Mouse (Mus musculus): ENCODE measurements at regions not wholly inside any gene's neighbourhood (a gene's known extent, or its start where the extent isn't known, plus 50 kb on each side); places are given as distances from the start of the nearest gene placed in this dataset.
A peak's percentile ranks its signal among the peaks of the same experiment; 100 is the strongest.

DNA sequence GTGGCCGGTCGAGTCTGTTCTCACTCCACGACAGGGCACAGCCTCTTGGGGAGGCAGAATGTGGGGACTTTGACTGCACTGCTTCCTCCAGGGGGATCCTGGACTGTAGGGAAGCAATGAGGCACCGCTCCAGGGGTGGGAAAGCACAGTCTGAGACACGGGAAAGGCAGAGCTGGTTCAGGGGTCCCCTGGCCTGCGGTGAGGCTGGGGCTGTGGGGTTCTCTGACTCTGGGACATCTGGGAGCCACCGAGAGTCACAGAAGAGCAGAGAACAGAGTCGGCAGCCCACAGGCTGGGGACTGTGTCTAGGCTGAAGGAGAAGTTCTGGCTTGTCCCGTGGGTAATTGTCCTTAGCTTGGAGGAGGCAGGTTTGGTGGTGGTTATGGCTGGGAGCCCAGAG is 131.9 kb upstream of the Car8 start:
- no peak for ATAC-seq (replicated peaks)
- Histone ChIP-seq H3K9me3 (no peaks in the 10 kb centered on the region), H3K9ac (replicated peaks) (no peak overlapping the region), H3K4me3 (no peak overlapping the region), H3K4me2 (replicated peaks) (no peak overlapping the region), H3K27ac (replicated peaks) (no peak overlapping the region), H3K4me1 (0 out of 2 replicates have a peak, but pooled peaks cover 2% of the 10 kb centered on the region), H3K36me3 (no peaks in the 10 kb centered on the region), H3K27me3 (no peaks in the 10 kb centered on the region)
- 74% methylated on average over 9 of the region's 9 CpGs for whole genome bisulfite sequencing

DNA sequence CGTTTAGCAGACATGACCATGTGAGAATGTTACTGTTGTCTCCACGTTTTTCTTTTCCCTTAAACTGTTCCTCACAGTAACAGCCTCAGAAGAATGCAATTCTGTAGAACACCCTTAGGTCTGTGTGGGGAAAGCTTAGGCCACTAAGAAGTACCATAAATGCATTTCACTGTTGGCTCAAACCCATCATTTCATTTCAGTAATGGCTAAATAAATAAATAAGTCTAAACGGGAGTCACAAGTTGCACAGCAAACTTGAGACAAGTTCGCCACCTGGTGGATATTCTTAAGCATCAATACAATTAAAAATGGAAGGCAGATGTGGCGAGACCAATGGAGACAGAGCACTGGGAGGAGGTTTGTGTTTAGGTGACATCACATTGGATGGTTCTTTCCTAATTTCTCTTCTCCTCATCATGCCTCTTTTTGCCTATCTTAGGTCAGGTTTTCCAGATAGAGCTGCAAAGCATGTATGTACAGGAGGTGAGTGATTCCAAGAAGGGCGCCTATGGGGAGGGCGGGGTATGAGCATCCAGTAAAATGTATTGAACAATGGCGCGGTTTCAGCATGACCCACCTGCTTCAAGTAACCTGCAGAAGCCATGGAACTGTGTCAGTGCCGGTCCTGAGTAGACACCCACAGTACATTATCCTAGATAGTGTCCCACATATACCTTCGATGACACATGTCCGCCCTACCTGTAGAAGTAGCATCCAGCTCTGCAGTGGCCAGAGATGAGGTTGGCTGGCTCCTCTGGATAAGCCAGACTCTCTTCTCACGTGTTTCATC is 128.8 kb upstream of the Car8 start:
- peak; percentile 56 for ATAC-seq (replicated peaks)
- no peak overlapping the region for H3K4me3 ChIP-seq
- no peaks in the 10 kb centered on the region for H3K9me3 ChIP-seq
- no peaks in the 10 kb centered on the region for H3K27me3 ChIP-seq
- H3K27ac ChIP-seq (replicated peaks): no peak overlapping the region
- no peak overlapping the region for H3K9ac ChIP-seq (replicated peaks)
- WGBS: 64% methylated on average over 13 of the region's 13 CpGs
- no peak overlapping the region for H3K4me2 ChIP-seq (replicated peaks)
- 0 out of 2 replicates have a peak, but pooled peaks cover 2% of the 10 kb centered on the region for H3K4me1 ChIP-seq
- no peaks in the 10 kb centered on the region for H3K36me3 ChIP-seq

DNA sequence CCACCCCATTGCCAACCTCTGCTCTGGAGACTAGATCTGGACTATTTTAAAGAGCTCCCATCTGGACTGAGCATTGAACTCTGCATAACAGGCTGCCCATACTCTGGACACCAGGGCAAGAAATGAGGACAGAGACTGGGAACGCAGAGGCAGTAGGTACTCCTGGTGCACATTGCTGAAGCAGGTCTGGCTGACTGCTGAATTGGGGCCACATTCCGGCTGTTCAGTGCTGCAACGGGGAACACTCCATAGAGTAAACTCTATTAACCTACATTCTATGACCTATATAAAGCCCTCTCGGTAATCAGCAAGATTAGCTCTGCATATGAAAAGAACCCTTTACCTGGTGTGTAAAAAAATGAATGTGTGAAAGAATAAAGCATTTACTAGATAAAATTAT is 128.1 kb upstream of the Car8 start:
- no peak overlapping the region for H3K4me3 ChIP-seq
- ATAC-seq (replicated peaks): 0 out of 2 replicates have a peak, but pooled peaks have one; percentile 18
- no peak overlapping the region for H3K27ac ChIP-seq (replicated peaks)
- no peaks in the 10 kb centered on the region for H3K27me3 ChIP-seq
- H3K4me1 ChIP-seq: 0 out of 2 replicates have a peak, but pooled peaks cover 2% of the 10 kb centered on the region
- H3K4me2 ChIP-seq (replicated peaks): no peak overlapping the region
- 56% methylated on average over 4 of the region's 4 CpGs for WGBS
- no peaks in the 10 kb centered on the region for H3K36me3 ChIP-seq
- no peak overlapping the region for H3K9ac ChIP-seq (replicated peaks)
- no peaks in the 10 kb centered on the region for H3K9me3 ChIP-seq

DNA sequence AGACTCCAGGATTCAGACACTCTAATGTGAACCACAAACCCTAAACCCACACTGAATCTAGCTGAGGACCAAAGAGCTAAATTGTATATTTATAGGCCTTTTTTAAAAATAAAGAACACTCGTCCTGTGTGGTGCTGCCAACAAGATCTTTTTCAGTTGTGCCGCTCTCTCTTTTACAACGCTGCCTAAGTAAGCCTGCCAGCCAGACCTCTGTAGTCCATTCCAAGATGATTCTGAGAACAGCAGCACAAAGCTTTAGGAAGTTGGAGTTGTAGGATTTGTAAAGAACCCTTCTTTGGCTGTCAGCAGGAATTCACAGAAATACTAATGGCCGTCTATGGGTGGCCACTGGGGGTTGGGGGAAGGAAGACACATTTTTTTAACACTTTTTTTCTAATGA is 123.6 kb upstream of the Car8 start:
- ATAC-seq (replicated peaks): 0 out of 2 replicates have a peak, but pooled peaks have one; percentile 38
- H3K9ac ChIP-seq (replicated peaks): no peak overlapping the region
- no peaks in the 10 kb centered on the region for H3K27me3 ChIP-seq
- H3K27ac ChIP-seq (replicated peaks): no peak overlapping the region
- 34% methylated on average over 4 of the region's 4 CpGs for WGBS
- 0 out of 2 replicates have a peak, but pooled peaks cover 1% of the 10 kb centered on the region for H3K4me1 ChIP-seq
- H3K4me3 ChIP-seq: no peak overlapping the region
- no peak overlapping the region for H3K4me2 ChIP-seq (replicated peaks)
- H3K9me3 ChIP-seq: no peaks in the 10 kb centered on the region
- no peaks in the 10 kb centered on the region for H3K36me3 ChIP-seq

DNA sequence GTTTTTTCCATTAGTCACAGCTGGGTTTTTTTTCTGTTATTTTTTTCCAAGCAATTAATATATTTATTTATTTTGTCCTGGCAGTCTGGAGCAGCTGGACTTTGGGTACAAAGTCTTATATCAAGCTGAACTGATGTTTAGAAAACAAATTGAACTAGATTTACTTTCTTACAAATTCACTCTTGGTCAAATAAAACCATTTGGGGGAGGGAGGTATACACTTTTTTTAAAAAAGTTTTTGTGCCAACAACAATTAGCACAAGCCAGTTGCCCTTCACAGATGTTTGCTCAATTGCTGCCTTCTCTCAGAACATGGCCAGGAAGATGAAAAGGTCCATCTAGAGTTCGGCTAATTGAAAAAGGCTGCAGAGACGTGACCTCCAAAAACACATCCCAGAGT is 123.1 kb upstream of the Car8 start:
- Histone ChIP-seq H3K36me3 (no peaks in the 10 kb centered on the region), H3K4me2 (replicated peaks) (no peak overlapping the region), H3K4me1 (no peaks in the 10 kb centered on the region), H3K9ac (replicated peaks) (no peak overlapping the region), H3K27me3 (no peaks in the 10 kb centered on the region), H3K27ac (replicated peaks) (no peak overlapping the region), H3K9me3 (no peaks in the 10 kb centered on the region), H3K4me3 (no peak overlapping the region)
- WGBS: 34% methylated on average over 2 of the region's 2 CpGs
- ATAC-seq (replicated peaks): no peak

DNA sequence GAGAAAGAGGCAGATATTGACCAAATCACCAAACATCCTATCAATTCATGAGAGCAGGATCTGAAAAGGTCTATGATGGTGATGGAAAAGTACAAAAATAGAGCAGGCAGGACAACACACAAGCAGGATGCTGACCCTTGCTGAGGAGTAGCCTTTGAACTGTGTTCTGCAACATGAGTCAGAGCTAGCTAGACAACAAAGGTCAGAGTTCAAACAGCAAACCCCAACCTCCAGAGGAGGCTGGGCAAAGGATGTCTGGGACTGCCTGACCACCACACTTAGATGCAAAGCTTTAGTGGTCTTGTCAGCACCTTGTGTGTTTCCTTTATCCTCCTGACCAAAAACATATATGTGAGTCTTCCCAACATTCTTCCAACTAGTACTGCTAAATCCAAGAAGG is 122.5 kb upstream of the Car8 start:
- Histone ChIP-seq H3K36me3 (no peaks in the 10 kb centered on the region), H3K4me3 (no peak overlapping the region), H3K4me1 (no peaks in the 10 kb centered on the region), H3K4me2 (replicated peaks) (no peak overlapping the region), H3K9me3 (no peaks in the 10 kb centered on the region), H3K27me3 (no peaks in the 10 kb centered on the region), H3K27ac (replicated peaks) (no peak overlapping the region), H3K9ac (replicated peaks) (no peak overlapping the region)
- no peak for ATAC-seq (replicated peaks)

DNA sequence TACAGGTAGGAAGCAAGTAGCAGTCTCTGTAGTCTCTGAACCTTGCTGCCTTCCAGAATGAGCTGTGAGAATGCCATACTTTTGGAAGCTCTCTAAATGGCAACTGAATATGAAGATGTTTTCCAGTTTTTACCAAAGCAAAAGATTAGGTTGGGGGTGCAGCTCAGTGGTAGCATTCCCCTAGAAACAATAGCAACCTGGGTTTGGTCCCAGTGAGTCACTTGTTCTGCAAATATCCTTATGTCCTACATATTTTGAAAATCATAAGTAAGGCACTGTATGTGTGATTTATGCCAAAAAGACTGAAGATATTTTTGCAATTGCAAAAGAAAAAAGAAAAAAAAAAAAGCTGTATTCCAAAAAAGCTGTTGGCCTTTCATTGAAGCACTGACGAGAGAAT is 118.6 kb upstream of the Car8 start:
- H3K36me3 ChIP-seq: no peaks in the 10 kb centered on the region
- no peak for ATAC-seq (replicated peaks)
- H3K9me3 ChIP-seq: no peaks in the 10 kb centered on the region
- no peak overlapping the region for H3K27ac ChIP-seq (replicated peaks)
- no peak overlapping the region for H3K9ac ChIP-seq (replicated peaks)
- 82% methylated on average over 1 of the region's 1 CpGs for WGBS
- no peaks in the 10 kb centered on the region for H3K27me3 ChIP-seq
- no peaks in the 10 kb centered on the region for H3K4me1 ChIP-seq
- no peak overlapping the region for H3K4me2 ChIP-seq (replicated peaks)
- no peak overlapping the region for H3K4me3 ChIP-seq

DNA sequence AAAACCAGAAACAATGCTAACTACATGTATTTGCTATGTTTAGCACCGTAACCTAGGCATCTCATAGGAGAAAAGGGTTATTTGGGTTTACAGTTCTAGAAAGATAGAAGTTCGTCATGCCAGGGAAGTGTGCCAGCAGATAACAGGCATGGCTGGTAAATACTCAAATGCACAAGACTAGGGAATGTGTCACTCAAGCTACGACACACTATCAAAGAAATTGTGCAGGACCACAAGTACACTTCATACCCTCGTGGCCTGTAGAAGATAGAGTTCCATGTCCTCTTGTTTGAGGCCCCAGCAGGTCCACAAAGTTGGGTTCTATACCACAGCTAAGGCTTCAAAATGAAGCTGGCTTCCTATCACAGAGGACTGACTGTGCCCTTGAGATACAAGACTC is 103.1 kb upstream of the Car8 start:
- Histone ChIP-seq H3K9me3 (no peaks in the 10 kb centered on the region), H3K4me1 (no peaks in the 10 kb centered on the region), H3K27ac (replicated peaks) (no peak overlapping the region), H3K36me3 (no peaks in the 10 kb centered on the region), H3K9ac (replicated peaks) (no peak overlapping the region), H3K4me2 (replicated peaks) (no peak overlapping the region), H3K4me3 (no peak overlapping the region), H3K27me3 (no peaks in the 10 kb centered on the region)
- ATAC-seq (replicated peaks): no peak
- 87% methylated on average over 4 of the region's 4 CpGs for WGBS

DNA sequence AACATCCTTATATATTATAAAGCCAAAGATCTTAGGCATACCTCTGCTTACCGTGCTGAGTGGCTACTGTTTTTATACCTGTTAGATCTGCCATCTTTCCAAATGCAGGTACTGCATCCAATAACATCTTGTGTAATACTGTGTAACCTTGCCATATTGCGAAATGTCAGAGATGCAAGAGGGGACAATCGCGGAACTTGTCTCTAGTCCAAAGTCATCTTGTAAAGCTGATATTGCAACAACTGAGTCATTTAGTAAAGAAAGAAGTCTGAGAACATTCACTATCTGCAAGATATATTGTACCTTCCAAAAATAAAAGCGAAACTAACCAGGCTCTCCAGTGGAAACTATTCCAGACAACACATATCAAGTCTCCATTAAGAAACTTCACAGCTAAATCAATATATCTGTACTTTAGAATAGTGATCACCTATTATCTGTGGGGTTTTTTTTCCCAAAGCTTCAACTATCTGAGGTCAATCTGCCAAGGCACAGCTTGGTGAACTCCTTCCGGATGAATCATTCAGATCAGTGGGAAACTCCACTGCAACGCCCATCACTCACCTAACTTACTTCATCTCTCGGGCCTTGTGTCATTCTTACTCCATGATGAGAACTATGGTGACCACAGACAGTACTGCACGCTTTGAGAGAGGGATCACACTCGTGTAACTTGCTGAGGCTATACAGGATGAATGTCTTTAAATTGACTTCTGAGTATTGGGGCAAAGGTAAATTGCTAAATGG is 70.6 kb upstream of the Car8 start:
- H3K9me3 ChIP-seq: no peaks in the 10 kb centered on the region
- no peak for ATAC-seq (replicated peaks)
- H3K4me2 ChIP-seq (replicated peaks): no peak overlapping the region
- H3K36me3 ChIP-seq: no peaks in the 10 kb centered on the region
- no peaks in the 10 kb centered on the region for H3K27me3 ChIP-seq
- 93% methylated on average over 10 of the region's 10 CpGs for WGBS
- H3K27ac ChIP-seq (replicated peaks): no peak overlapping the region
- H3K9ac ChIP-seq (replicated peaks): no peak overlapping the region
- no peaks in the 10 kb centered on the region for H3K4me1 ChIP-seq
- H3K4me3 ChIP-seq: no peak overlapping the region

DNA sequence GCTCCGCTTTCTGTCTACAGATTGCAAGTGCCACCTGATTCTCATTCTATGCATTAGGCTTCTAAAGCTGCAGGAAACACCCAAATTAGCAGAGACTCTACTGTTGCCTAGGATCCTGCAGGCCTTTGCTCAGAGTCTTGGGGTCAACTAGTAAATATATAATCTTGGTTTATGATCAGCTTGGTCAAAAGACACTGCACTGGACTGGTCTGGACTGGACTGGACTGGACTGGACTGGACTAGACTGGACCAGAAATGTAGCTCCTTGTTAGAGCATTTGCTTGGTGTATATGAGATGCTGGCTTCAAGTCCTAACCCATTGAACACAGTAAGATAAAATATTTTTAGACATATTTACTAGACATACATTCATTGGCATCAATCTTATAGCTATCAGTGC is 53.7 kb upstream of the Car8 start:
- no peak overlapping the region for H3K4me2 ChIP-seq (replicated peaks)
- no peaks in the 10 kb centered on the region for H3K27me3 ChIP-seq
- no peak for ATAC-seq (replicated peaks)
- no peaks in the 10 kb centered on the region for H3K4me1 ChIP-seq
- H3K9ac ChIP-seq (replicated peaks): no peak overlapping the region
- no peaks in the 10 kb centered on the region for H3K9me3 ChIP-seq
- 85% methylated on average over 1 of the region's 1 CpGs for WGBS
- H3K36me3 ChIP-seq: no peaks in the 10 kb centered on the region
- H3K4me3 ChIP-seq: no peak overlapping the region
- H3K27ac ChIP-seq (replicated peaks): no peak overlapping the region

DNA sequence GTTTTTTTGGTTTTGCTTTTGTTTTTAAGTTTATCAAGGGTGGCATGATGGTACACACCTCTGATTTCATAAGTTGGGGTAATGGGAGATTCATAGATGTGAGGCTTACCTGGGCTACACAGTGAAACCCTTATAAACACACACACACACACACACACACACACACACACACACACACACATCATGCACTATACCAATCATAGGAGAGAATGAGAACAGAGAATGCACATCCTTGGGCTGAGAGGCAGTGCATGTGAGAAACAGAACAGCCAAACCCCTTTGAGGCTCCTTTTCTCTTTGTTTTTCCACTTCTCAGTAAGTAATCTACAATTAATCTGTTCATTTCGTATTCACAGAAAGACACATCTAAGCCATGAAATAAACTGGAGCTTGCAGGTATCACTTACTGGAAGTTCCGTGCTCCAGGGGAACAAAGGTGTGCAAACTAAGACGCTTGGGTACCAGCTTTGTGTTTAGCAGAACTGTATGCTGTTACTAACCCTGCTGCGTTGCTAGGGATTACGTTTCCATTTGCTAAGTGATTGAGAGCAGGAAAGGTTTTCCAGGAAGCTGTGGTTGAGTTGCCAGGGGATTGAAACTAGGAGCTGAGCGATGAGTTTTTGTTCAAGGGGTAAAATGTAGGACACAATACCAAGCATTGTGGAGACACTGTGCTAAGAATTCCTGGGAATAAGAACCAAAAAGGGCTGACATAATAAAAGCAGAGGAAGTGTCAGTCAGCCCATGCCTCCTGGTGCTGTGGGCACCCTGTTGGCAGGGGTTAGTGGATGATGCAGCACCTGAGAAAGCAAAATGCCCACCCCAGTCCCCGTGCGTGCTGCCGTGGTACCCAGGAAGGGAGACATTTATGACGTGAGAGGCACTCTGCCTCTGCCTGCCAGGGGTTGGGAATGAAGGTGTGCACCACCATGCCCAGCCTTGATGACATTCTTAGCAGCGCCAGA is 53.0 kb upstream of the Car8 start:
- Histone ChIP-seq H3K4me3 (no peak overlapping the region), H3K9me3 (no peaks in the 10 kb centered on the region), H3K27me3 (no peaks in the 10 kb centered on the region), H3K27ac (replicated peaks) (no peak overlapping the region), H3K4me1 (no peaks in the 10 kb centered on the region), H3K36me3 (no peaks in the 10 kb centered on the region), H3K9ac (replicated peaks) (no peak overlapping the region), H3K4me2 (replicated peaks) (no peak overlapping the region)
- 47% methylated on average over 11 of the region's 11 CpGs for WGBS
- peak; percentile 41; the same call in 1 of the 2 replicates for ATAC-seq (replicated peaks)

DNA sequence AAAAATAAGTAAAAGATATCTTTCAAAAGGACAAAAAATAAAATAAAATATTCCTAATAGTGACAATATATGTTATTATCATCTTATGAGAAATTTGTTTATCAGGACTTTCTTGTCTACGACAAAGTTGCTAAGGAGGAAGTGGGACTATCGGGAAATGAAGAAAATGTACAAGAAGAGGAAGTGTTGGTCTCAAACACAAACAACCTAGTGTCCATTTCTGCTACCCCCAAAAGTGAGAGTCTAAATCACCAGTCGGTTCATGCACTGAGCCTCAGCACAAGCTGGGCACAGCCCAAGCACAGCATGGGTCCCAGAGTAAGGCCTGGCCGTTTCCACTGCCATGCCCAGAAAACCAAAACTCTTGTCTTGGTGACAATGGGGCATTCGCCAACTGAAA is 51.1 kb upstream of the Car8 start:
- Histone ChIP-seq H3K36me3 (no peaks in the 10 kb centered on the region), H3K4me3 (no peak overlapping the region), H3K4me1 (no peaks in the 10 kb centered on the region), H3K27me3 (no peaks in the 10 kb centered on the region), H3K4me2 (replicated peaks) (no peak overlapping the region), H3K9me3 (no peaks in the 10 kb centered on the region), H3K27ac (replicated peaks) (no peak overlapping the region), H3K9ac (replicated peaks) (no peak overlapping the region)
- 79% methylated on average over 5 of the region's 5 CpGs for WGBS
- ATAC-seq (replicated peaks): no peak

Measured in forebrain, embryonic 15.5 days (tissue).